Mouse (Mus musculus): Measurements from ENCODE around the gene Neu2. TPM values are rescaled to one million over a fixed set of nuclear protein-coding genes. Genes with fewer than 3 reads are reported as not detected.

Gene Neu2
- polyA plus RNA-seq, 1 experiment = 0.29 TPM

GRCm38 (mm10) chr1:87628085-87628484 is 118.4 kb downstream of the Neu2 start:
- Histone ChIP-seq H3K4me3 (ENCODE audit: extremely low read depth, insufficient read depth, insufficient read length) (no peak overlapping the region), H3K27me3 (ENCODE audit: control insufficient read depth, insufficient read depth, low read length) (no peaks in the 10 kb centered on the region), H3K4me1 (ENCODE audit: control insufficient read depth, insufficient read depth, insufficient read length) (peaks cover 58% of the 10 kb centered on the region; the same call in 1 of the 2 replicates), H3K27ac (ENCODE audit: insufficient read depth, low read length) (no peak overlapping the region), H3K36me3 (ENCODE audit: control insufficient read depth, insufficient read depth, low read length) (no peaks in the 10 kb centered on the region; the same call in 1 of the 2 replicates)
- TF ChIP-seq POLR2A (IDR thresholded peaks at IDR 0.05; ENCODE audit: low read depth, low read length) (no peak), CTCF (IDR thresholded peaks at IDR 0.05; ENCODE audit: extremely low read depth, insufficient read depth, insufficient read length, insufficient replicate concordance) (no peak)
- no peak for DNase-seq (ENCODE audit: low read depth in 1 of 2, low spot score in 2 of 2)
- WGBS = 67% methylated on average over 2 of the region's 2 CpGs

GRCm38 (mm10) chr1:87631584-87631983 is 121.9 kb downstream of the Neu2 start:
- Histone ChIP-seq H3K4me1 (ENCODE audit: control insufficient read depth, insufficient read depth, insufficient read length) (peaks cover 49% of the 10 kb centered on the region), H3K27ac (ENCODE audit: insufficient read depth, low read length) (peak overlapping the region; percentile 31; the same call in 1 of the 2 replicates)

GRCm38 (mm10) chr1:87632163-87632562 is 122.5 kb downstream of the Neu2 start:
- Histone ChIP-seq H3K27me3 (ENCODE audit: control insufficient read depth, insufficient read depth, low read length) (no peaks in the 10 kb centered on the region), H3K4me3 (ENCODE audit: extremely low read depth, insufficient read depth, insufficient read length) (no peak overlapping the region), H3K4me1 (ENCODE audit: control insufficient read depth, insufficient read depth, insufficient read length) (peaks cover 47% of the 10 kb centered on the region), H3K36me3 (ENCODE audit: control insufficient read depth, insufficient read depth, low read length) (peaks cover 5% of the 10 kb centered on the region; the same call in 1 of the 2 replicates), H3K27ac (ENCODE audit: insufficient read depth, low read length) (peak overlapping the region; percentile 33)
- DNase-seq (ENCODE audit: low read depth in 1 of 2, low spot score in 2 of 2) = peak in 1 of 2 experiments; percentile 38
- WGBS = 36% methylated on average over 6 of the region's 6 CpGs
- TF ChIP-seq POLR2A (IDR thresholded peaks at IDR 0.05; ENCODE audit: low read depth, low read length) (no peak), CTCF (IDR thresholded peaks at IDR 0.05; ENCODE audit: extremely low read depth, insufficient read depth, insufficient read length, insufficient replicate concordance) (no peak)

More at GRCm38 (mm10) chr1:87631584-87631983, 121.9 kb downstream of the Neu2 start:
- Histone ChIP-seq H3K27me3 (ENCODE audit: control insufficient read depth, insufficient read depth, low read length) (no peaks in the 10 kb centered on the region), H3K36me3 (ENCODE audit: control insufficient read depth, insufficient read depth, low read length) (peaks cover 5% of the 10 kb centered on the region; the same call in 1 of the 2 replicates), H3K4me3 (ENCODE audit: extremely low read depth, insufficient read depth, insufficient read length) (no peak overlapping the region)
- TF ChIP-seq POLR2A (IDR thresholded peaks at IDR 0.05; ENCODE audit: low read depth, low read length) (no peak), CTCF (IDR thresholded peaks at IDR 0.05; ENCODE audit: extremely low read depth, insufficient read depth, insufficient read length, insufficient replicate concordance) (no peak)
- 48% methylated on average over 10 of the region's 10 CpGs for WGBS
- DNase-seq (ENCODE audit: low read depth in 1 of 2, low spot score in 2 of 2) = no peak

GRCm38 (mm10) chr1:87636716-87637117 is 127.0 kb downstream of the Neu2 start:
- H3K4me1 ChIP-seq (ENCODE audit: control insufficient read depth, insufficient read depth, insufficient read length) = peaks cover 52% of the 10 kb centered on the region
- 38% methylated on average over 12 of the region's 12 CpGs for WGBS
- peaks cover 6% of the 10 kb centered on the region; the same call in 1 of the 2 replicates for H3K36me3 ChIP-seq (ENCODE audit: control insufficient read depth, insufficient read depth, low read length)
- no peak for DNase-seq (ENCODE audit: low read depth in 1 of 2, low spot score in 2 of 2)
- peak overlapping the region; percentile 63 for H3K27ac ChIP-seq (ENCODE audit: insufficient read depth, low read length)
- no peak for TF ChIP-seq CTCF (IDR thresholded peaks at IDR 0.05; ENCODE audit: extremely low read depth, insufficient read depth, insufficient read length, insufficient replicate concordance)
- H3K27me3 ChIP-seq (ENCODE audit: control insufficient read depth, insufficient read depth, low read length) = no peaks in the 10 kb centered on the region
- H3K4me3 ChIP-seq (ENCODE audit: extremely low read depth, insufficient read depth, insufficient read length) = no peak overlapping the region

- H3K27ac ChIP-seq (ENCODE audit: insufficient read depth, low read length) = peak overlapping the region; percentile 63
- 11% methylated on average over 4 of the region's 4 CpGs for WGBS
- peak in 1 of 2 experiments; percentile 60 for DNase-seq (ENCODE audit: low read depth in 1 of 2, low spot score in 2 of 2)
- H3K27me3 ChIP-seq (ENCODE audit: control insufficient read depth, insufficient read depth, low read length) = no peaks in the 10 kb centered on the region
- peaks cover 51% of the 10 kb centered on the region for H3K4me1 ChIP-seq (ENCODE audit: control insufficient read depth, insufficient read depth, insufficient read length)
- H3K36me3 ChIP-seq (ENCODE audit: control insufficient read depth, insufficient read depth, low read length) = peaks cover 9% of the 10 kb centered on the region; the same call in 1 of the 2 replicates
- TF ChIP-seq CTCF (IDR thresholded peaks at IDR 0.05; ENCODE audit: extremely low read depth, insufficient read depth, insufficient read length, insufficient replicate concordance) (no peak), POLR2A (IDR thresholded peaks at IDR 0.05; ENCODE audit: low read depth, low read length) (no peak)
- no peak overlapping the region for H3K4me3 ChIP-seq (ENCODE audit: extremely low read depth, insufficient read depth, insufficient read length)
Measured at GRCm38 (mm10) chr1:87637121-87637877, 127.6 kb downstream of the Neu2 start.

- TF ChIP-seq CTCF (IDR thresholded peaks at IDR 0.05; ENCODE audit: extremely low read depth, insufficient read depth, insufficient read length, insufficient replicate concordance) (no peak), POLR2A (IDR thresholded peaks at IDR 0.05; ENCODE audit: low read depth, low read length) (no peak; the same call in 1 of the 2 replicates)
- H3K27me3 ChIP-seq (ENCODE audit: control insufficient read depth, insufficient read depth, low read length) = no peaks in the 10 kb centered on the region
- no peak for DNase-seq (ENCODE audit: low read depth in 1 of 2, low spot score in 2 of 2)
- peaks cover 11% of the 10 kb centered on the region; the same call in 1 of the 2 replicates for H3K36me3 ChIP-seq (ENCODE audit: control insufficient read depth, insufficient read depth, low read length)
- WGBS = 25% methylated on average over 4 of the region's 4 CpGs
- H3K4me3 ChIP-seq (ENCODE audit: extremely low read depth, insufficient read depth, insufficient read length) = no peak overlapping the region
- peak overlapping the region; percentile 79 for H3K27ac ChIP-seq (ENCODE audit: insufficient read depth, low read length)
- H3K4me1 ChIP-seq (ENCODE audit: control insufficient read depth, insufficient read depth, insufficient read length) = peaks cover 48% of the 10 kb centered on the region
Measured at GRCm38 (mm10) chr1:87637878-87638600, 128.3 kb downstream of the Neu2 start.
